ENCODE assay signal across 10 mouse cellular contexts in the genomic region with DNA sequence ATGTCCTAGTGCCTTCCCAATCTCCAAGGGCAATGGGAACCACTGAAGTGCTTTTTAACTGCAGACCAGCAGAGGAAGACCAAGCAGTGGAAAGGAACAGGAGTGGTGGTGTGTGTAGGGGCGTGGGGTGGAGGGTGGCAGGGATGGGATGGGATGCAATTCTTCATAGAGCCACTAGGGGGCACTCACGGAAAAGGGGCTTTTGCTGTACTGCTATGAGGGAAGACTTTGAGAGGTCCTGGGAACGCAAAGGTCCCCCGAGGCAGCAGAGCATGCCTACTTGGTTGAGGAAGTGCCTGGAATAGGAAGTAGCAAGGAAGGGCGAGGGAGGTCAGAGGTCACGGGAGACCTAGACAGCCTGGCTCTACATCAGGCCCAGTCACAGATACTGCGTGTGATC.
DNase-seq lines count a peak whose midpoint lies in the region; ATAC-seq and TF ChIP-seq lines count a peak whose summit lies in the region.
"Had no signal": no experiment of that assay in that cellular context is flagged by ENCODE, and none has a peak within 500 bp of the region (broad histone marks: within the 10 kb centered on the region; RNA-seq: fewer than 3 reads in every experiment).

No protein-coding gene starts in this region.

- ATAC-seq in liver, postnatal 0 days, result no peak
- ATAC-seq in liver, embryonic 12.5 days, result no peak

- TF ChIP-seq POLR2A in ES-Bruce4 (IDR thresholded peaks at IDR 0.05; ENCODE audit: insufficient read depth, low read length), result no peak
- TF ChIP-seq POLR2A in bone marrow, adult 2 months (IDR thresholded peaks at IDR 0.05; ENCODE audit: borderline replicate concordance, control insufficient read depth, low read depth, low read length), result no peak

- H3K4me3 ChIP-seq in liver, postnatal 0 days (ENCODE audit: low read depth, low read length), result no peak overlapping the region
- H3K4me3 ChIP-seq in liver, embryonic 12.5 days, result no peak overlapping the region
- no peak overlapping the region for H3K4me3 ChIP-seq in ES-Bruce4 (ENCODE audit: low read depth, low read length)
- no peak overlapping the region for H3K4me3 ChIP-seq in bone marrow, adult 2 months (replicated peaks; ENCODE audit: control insufficient read depth, low read depth, low read length)
- H3K4me3 ChIP-seq in limb, embryonic 10.5 days, result no peak overlapping the region
- H3K4me3 ChIP-seq: erythroblast, embryonic 14.5 days; heart, embryonic 15.5 days; neural tube, embryonic 13.5 days had no signal

- H3K36me3 ChIP-seq in liver, postnatal 0 days (replicated peaks; ENCODE audit: insufficient read depth, low read length), result no peaks in the 10 kb centered on the region
- H3K36me3 ChIP-seq in liver, embryonic 12.5 days, result no peaks in the 10 kb centered on the region
- H3K36me3 ChIP-seq in ES-Bruce4 (ENCODE audit: control insufficient read depth, insufficient read depth, low read length, poor library complexity, severe bottlenecking), result no peaks in the 10 kb centered on the region
- H3K36me3 ChIP-seq in limb, embryonic 10.5 days, result no peaks in the 10 kb centered on the region
- H3K36me3 ChIP-seq: heart, embryonic 15.5 days; neural tube, embryonic 13.5 days had no signal

- peaks cover under 1% of the 10 kb centered on the region for H3K4me1 ChIP-seq in liver, postnatal 0 days (ENCODE audit: insufficient read depth)
- peaks cover 4% of the 10 kb centered on the region; the same call in 1 of the 2 replicates for H3K4me1 ChIP-seq in liver, embryonic 12.5 days
- no peaks in the 10 kb centered on the region for H3K4me1 ChIP-seq in ES-Bruce4 (ENCODE audit: control insufficient read depth, insufficient read depth, low read length)
- no peaks in the 10 kb centered on the region for H3K4me1 ChIP-seq in bone marrow, adult 2 months (ENCODE audit: control insufficient read depth, insufficient read depth, low read length)
- H3K4me1 ChIP-seq in limb, embryonic 10.5 days, result peaks cover 43% of the 10 kb centered on the region

- no peak overlapping the region for H3K27ac ChIP-seq in liver, postnatal 0 days (ENCODE audit: low read depth)
- no peak overlapping the region for H3K27ac ChIP-seq in liver, embryonic 12.5 days
- no peak overlapping the region for H3K27ac ChIP-seq in ES-Bruce4 (ENCODE audit: insufficient read depth, low read length)
- H3K27ac ChIP-seq in bone marrow, adult 2 months (ENCODE audit: control insufficient read depth, insufficient read depth, low read depth, low read length, poor library complexity), result no peak overlapping the region
- no peak overlapping the region for H3K27ac ChIP-seq in limb, embryonic 10.5 days
- H3K27ac ChIP-seq: heart, embryonic 15.5 days; neural tube, embryonic 13.5 days had no signal

- TF ChIP-seq CTCF in liver, postnatal 0 days (IDR thresholded peaks at IDR 0.05; ENCODE audit: low read depth), result peak; percentile 82
- TF ChIP-seq CTCF in ES-Bruce4 (IDR thresholded peaks at IDR 0.05; ENCODE audit: low read depth, low read length), result peak; percentile 77
- TF ChIP-seq CTCF in bone marrow, adult 2 months (IDR thresholded peaks at IDR 0.05; ENCODE audit: control insufficient read depth, insufficient read depth, low read length), result peak; percentile 62

- H3K27me3 ChIP-seq in liver, postnatal 0 days (ENCODE audit: insufficient read depth, low read length), result no peaks in the 10 kb centered on the region
- peaks cover 21% of the 10 kb centered on the region for H3K27me3 ChIP-seq in liver, embryonic 12.5 days (replicated peaks)
- H3K27me3 ChIP-seq in ES-Bruce4 (ENCODE audit: control insufficient read depth, insufficient read depth, low read length, poor library complexity, severe bottlenecking), result no peaks in the 10 kb centered on the region
- H3K27me3 ChIP-seq in limb, embryonic 10.5 days (ENCODE audit: low read depth, poor library complexity, severe bottlenecking), result peaks cover 8% of the 10 kb centered on the region; the same call in 1 of the 2 replicates

- no peak overlapping the region for H3K9ac ChIP-seq in liver, postnatal 0 days (replicated peaks)
- no peak overlapping the region for H3K9ac ChIP-seq in liver, embryonic 12.5 days
- no peak overlapping the region for H3K9ac ChIP-seq in ES-Bruce4 (ENCODE audit: low read depth, poor library complexity, severe bottlenecking)
- H3K9ac ChIP-seq: heart, embryonic 15.5 days; neural tube, embryonic 13.5 days had no signal

- no peaks in the 10 kb centered on the region for H3K9me3 ChIP-seq in liver, postnatal 0 days (ENCODE audit: low read length)
- no peaks in the 10 kb centered on the region for H3K9me3 ChIP-seq in liver, embryonic 12.5 days (replicated peaks)
- no peaks in the 10 kb centered on the region for H3K9me3 ChIP-seq in ES-Bruce4 (replicated peaks; ENCODE audit: control insufficient read depth, insufficient read depth, low read length, poor library complexity, severe bottlenecking)
- no peaks in the 10 kb centered on the region for H3K9me3 ChIP-seq in limb, embryonic 10.5 days (replicated peaks)
- H3K9me3 ChIP-seq: heart, embryonic 15.5 days; neural tube, embryonic 13.5 days had no signal

- 46% methylated on average over 7 of the region's 7 CpGs for WGBS in liver, postnatal 0 days (ENCODE audit: insufficient replicate concordance)
- WGBS in liver, embryonic 12.5 days (ENCODE audit: insufficient replicate concordance), result 41% methylated on average over 7 of the region's 7 CpGs
- WGBS in bone marrow, adult 2 months, result 38% methylated on average over 7 of the region's 7 CpGs
- WGBS in limb, embryonic 10.5 days, result 60% methylated on average over 7 of the region's 7 CpGs

- no peak overlapping the region for H3K4me2 ChIP-seq in liver, postnatal 0 days (ENCODE audit: low read depth, low read length)
- no peak overlapping the region for H3K4me2 ChIP-seq in liver, embryonic 12.5 days
- H3K4me2 ChIP-seq: heart, embryonic 15.5 days; neural tube, embryonic 13.5 days had no signal

- DNase-seq in liver, postnatal 0 days, result peak; percentile 24
- DNase-seq in skeletal muscle tissue, adult 2 months (ENCODE audit: low read depth, low spot score), result peak; percentile 34
- no peak for DNase-seq in limb, embryonic 10.5 days (ENCODE audit: low spot score)
- DNase-seq in layer of hippocampus, adult 18-20 months (ENCODE audit: low spot score in 2 of 2), result no peak

- no peak for TF ChIP-seq EP300 in liver, postnatal 0 days (IDR thresholded peaks at IDR 0.05; ENCODE audit: low read depth)
- no peak for TF ChIP-seq EP300 in ES-Bruce4 (IDR thresholded peaks at IDR 0.05; ENCODE audit: insufficient read depth, low read depth, low read length)

Comparison
In these comparisons a context has a peak if more than half of its experiments do, and no peak if none do; other contexts are left out.
1. DNase-seq: peak in liver, postnatal 0 days (single experiment) and skeletal muscle tissue, adult 2 months (single experiment); none in limb, embryonic 10.5 days (single experiment) and layer of hippocampus, adult 18-20 months (0 of 2).
2. Peak in every context shown above with its lines, with median percentiles within 50 percentile points of each other: CTCF ChIP-seq.